Mouse (Mus musculus): ENCODE measurements around the gene Amigo3.

- TF ChIP-seq CTCF (IDR thresholded peaks at IDR 0.05; ENCODE audit: low read depth, low read length) (no peak), EP300 (IDR thresholded peaks at IDR 0.05; ENCODE audit: insufficient read depth, low read depth, low read length) (no peak), POLR2A (IDR thresholded peaks at IDR 0.05; ENCODE audit: insufficient read depth, low read length) (no peak)
Observed at GRCm38 (mm10) chr9:108058291-108058690, 5.3 kb downstream of the Amigo3 start.
